Mouse (Mus musculus): ENCODE results near the gene Utf1.

Utf1 gene

GRCm38 (mm10) chr7:139951991-139952633, 8.5 kb downstream of the Utf1 start:
- TF ChIP-seq GATA4 (IDR thresholded peaks at IDR 0.05; ENCODE audit: insufficient replicate concordance, low read length): no peak

DNA sequence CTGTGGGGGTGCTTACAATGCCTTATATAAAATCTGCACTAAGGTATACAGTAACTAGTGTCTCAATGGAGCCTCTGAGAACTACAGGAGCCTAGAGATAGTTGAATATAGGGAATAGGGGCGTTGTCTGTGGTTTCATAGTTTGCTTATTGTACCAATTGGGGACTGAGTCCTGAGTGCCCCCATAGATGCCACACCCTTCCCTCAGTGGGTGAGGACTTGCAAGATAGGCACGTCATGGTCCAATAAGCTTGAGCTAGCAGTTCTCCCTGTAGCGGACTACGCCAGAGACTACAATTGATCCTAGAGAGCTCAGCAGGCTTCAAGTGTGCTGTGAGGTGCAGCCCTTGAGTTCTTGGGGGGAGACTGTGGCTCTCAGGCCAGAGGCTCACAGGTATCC, 11.9 kb downstream of the Utf1 start:
- TF ChIP-seq GATA4 (IDR thresholded peaks at IDR 0.05; ENCODE audit: insufficient replicate concordance, low read length): no peak

DNA sequence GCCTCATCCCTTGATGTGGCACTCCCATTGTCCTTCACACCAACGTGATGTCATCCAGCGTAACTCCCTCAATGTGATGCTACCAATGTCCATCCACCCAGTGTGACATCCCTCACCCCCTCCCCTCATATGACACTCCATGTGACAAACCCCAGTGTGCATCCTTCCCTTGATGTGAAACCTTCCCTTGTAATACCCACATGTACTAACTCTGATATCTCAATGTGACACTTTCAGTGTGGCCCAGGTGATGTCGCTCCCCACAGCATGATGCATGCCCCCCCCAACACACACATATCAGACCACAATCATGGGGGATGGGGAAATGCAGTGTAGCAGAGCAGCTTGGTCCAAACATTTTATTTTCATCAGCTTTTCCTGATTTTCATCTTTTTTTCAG, 13.1 kb downstream of the Utf1 start:
- no peak for TF ChIP-seq GATA4 (IDR thresholded peaks at IDR 0.05; ENCODE audit: insufficient replicate concordance, low read length)

- TF ChIP-seq GATA4 (IDR thresholded peaks at IDR 0.05; ENCODE audit: insufficient replicate concordance, low read length): no peak
Observed at GRCm38 (mm10) chr7:139957437-139957836, 13.8 kb downstream of the Utf1 start.

GRCm38 (mm10) chr7:139957958-139958357, 14.4 kb downstream of the Utf1 start:
- no peak for TF ChIP-seq GATA4 (IDR thresholded peaks at IDR 0.05; ENCODE audit: insufficient replicate concordance, low read length)

GRCm38 (mm10) chr7:139961141-139961540, 17.6 kb downstream of the Utf1 start:
- no peak for TF ChIP-seq GATA4 (IDR thresholded peaks at IDR 0.05; ENCODE audit: insufficient replicate concordance, low read length)

DNA sequence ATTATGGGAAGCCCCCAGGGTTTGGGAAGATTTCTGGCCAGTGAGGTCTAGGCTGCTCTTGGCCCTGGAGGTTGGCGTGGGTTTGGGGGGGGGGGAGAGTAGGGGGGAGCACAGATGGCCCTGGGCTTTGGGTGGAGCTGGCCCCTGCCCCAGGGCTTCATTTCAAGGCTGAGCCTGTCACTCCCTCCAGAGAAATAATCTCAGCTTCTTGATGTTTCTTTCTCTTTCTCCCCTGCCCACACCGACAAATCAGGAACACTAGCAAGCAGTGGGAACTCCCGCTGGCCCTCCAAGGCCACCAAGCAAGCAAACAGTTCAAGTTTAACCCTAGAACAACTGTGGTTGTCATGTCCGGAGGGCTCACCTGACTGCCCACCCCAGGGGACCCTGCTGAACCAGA, 20.2 kb downstream of the Utf1 start:
- TF ChIP-seq GATA4 (IDR thresholded peaks at IDR 0.05; ENCODE audit: insufficient replicate concordance, low read length): no peak

DNA sequence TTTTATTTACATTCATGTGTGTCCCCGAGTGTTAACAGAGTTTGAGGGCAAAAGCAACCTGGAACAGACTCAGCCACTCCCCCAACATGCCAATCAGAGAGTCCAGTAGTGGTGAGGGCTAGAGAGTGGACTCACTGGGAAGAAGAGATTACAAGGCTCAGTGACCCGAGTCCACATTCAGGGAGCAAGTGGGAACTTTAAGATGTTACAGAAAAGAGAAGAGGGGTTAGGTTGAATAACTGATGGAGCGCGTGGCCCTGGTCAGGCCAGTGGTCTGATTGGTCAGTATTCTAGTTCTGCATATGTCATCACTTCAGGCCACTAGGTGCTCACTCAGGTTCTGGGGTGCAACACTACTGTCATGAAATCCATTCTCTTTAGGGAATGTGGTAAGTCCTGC, 23.6 kb downstream of the Utf1 start:
- no peak for TF ChIP-seq GATA4 (IDR thresholded peaks at IDR 0.05; ENCODE audit: insufficient replicate concordance, low read length)

- no peak for TF ChIP-seq GATA4 (IDR thresholded peaks at IDR 0.05; ENCODE audit: insufficient replicate concordance, low read length)
Observed at GRCm38 (mm10) chr7:139968428-139968827, 24.8 kb downstream of the Utf1 start.

DNA sequence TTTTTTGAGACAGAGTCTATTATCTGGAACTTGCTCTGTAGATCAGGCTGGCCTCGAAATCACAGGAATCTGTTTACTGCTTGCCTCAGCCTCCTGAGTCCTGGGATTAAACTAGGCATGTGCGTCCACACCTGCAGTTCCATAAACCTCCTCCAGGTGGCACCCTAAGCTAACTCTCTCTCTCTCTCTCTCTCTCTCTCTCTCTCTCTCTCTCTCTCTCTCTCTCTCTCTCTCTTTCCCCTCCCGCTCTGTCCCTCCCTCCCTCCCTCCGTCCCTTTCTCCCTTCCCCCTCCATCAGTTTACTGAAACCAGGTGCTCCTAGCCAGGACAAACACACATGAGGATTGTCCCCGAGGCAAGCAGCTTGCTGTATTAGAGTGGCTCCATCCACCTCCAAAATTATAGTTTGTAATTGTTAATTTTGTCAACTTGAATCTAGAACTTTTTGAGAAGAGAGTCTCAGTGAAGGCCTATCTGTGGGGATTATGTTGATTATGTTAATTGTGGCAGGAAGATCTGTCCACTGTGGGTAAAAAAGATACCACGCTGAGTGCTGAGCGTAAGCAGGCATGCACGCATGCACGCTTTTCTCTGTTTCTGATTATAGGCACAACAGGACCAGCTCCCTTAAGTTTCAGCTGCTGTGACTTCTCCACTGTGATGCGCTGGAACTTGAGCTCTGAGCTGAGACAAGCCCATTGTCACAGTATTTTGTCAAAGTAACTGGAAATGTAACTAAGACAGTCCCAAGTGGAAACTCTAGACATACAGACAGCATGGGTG, 25.9 kb downstream of the Utf1 start:
- no peak for TF ChIP-seq GATA4 (IDR thresholded peaks at IDR 0.05; ENCODE audit: insufficient replicate concordance, low read length)

DNA sequence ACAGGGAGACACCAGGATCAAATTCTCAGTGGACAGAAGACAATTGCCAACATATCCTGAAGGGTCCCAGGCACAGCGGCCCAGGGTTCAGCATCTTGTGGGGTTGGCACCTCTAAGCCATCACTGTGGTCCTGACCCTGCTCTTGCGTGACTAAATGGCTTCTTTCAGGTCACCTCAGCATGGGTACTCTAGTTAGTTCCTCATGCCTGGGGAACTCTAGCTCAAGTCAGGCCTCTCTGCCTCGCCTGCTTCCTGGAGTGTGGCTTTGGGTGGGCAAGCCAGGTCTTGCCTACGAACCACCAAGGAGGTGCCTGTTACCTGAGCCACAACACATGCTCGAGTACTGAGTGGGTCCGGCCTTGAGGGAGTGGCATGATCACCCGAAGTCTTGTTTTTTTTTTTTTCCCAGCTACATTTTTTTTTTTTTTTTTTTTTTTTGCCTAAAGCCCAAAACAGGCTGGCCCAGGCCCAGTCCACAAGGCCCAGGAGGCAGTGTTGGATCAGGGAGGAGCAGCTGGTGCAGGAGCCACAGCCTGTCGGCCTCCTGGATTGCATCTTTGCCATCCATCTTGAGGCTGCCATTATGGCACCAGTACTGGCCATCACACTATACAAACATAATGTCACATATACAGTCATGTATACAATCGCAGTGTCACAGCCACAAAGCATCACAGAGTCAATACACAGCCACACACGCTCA, 26.8 kb downstream of the Utf1 start:
- TF ChIP-seq GATA4 (IDR thresholded peaks at IDR 0.05; ENCODE audit: insufficient replicate concordance, low read length): no peak

GRCm38 (mm10) chr7:139970979-139971378, 27.4 kb downstream of the Utf1 start:
- TF ChIP-seq GATA4 (IDR thresholded peaks at IDR 0.05; ENCODE audit: insufficient replicate concordance, low read length): no peak

GRCm38 (mm10) chr7:139971436-139971835, 27.8 kb downstream of the Utf1 start:
- TF ChIP-seq GATA4 (IDR thresholded peaks at IDR 0.05; ENCODE audit: insufficient replicate concordance, low read length): no peak

DNA sequence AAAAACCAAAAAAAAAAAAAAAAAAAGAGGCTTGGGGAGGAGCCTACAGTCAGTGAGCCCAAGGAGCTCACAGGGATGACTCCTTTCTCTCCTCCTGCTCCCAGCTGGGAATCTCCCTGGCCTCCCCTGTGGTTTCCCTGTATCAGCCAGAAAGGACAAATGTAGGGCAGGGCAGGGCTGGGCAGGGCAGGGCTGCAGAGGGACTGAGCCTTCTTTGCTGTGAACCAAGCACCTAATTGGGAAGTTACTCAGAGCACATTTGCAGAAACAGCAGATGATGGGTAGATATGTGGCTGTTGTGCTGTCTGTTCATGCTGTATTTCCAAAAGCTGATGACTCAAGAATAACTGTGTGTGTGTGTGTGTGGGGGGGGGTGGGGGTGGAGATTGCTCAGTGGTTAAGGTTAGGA, 29.3 kb downstream of the Utf1 start:
- TF ChIP-seq GATA4 (IDR thresholded peaks at IDR 0.05; ENCODE audit: insufficient replicate concordance, low read length): no peak

DNA sequence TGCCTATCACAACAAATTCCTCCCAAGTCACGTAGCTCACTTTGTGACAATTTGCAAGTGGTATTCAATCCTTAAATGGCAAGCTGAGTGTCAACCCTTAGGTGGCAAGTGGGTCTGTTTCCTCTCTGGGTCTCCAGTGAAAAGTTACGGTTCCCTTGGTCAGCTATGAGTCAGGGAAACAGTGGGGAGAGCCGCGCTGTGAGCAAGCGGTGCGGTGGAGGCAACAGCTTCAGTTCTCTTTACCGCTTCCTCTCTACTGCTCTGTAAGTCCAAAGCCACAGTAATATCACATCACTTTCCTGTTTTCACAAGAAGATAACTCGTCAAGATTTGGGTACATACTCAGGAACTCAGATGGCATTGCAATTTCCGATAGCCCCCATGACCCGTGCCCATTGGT, 30.7 kb downstream of the Utf1 start:
- TF ChIP-seq GATA4 (IDR thresholded peaks at IDR 0.05; ENCODE audit: insufficient replicate concordance, low read length): no peak

DNA sequence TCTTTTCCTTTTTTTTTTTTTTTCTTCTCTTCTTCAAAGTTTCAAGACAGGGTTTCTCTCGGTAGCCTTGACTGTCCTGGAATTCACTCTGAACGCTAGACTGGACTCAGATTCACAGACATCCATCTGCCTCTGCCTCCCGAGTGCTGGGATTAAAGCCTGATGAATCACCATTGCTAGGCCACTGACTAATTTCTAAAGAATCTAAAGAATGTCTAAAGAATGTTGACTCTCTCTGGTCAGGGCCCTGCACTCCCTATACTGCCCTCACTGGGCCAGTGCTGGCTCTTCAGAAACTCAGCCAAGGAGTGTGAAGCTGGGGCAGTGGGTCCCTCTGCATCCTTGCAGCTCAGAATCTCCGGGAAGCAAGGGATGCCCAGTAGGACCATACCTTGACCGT, 31.9 kb downstream of the Utf1 start:
- TF ChIP-seq GATA4 (IDR thresholded peaks at IDR 0.05; ENCODE audit: insufficient replicate concordance, low read length): no peak
